Mouse (Mus musculus): ENCODE data around the gene Prss46.

Prss46 gene

DNA sequence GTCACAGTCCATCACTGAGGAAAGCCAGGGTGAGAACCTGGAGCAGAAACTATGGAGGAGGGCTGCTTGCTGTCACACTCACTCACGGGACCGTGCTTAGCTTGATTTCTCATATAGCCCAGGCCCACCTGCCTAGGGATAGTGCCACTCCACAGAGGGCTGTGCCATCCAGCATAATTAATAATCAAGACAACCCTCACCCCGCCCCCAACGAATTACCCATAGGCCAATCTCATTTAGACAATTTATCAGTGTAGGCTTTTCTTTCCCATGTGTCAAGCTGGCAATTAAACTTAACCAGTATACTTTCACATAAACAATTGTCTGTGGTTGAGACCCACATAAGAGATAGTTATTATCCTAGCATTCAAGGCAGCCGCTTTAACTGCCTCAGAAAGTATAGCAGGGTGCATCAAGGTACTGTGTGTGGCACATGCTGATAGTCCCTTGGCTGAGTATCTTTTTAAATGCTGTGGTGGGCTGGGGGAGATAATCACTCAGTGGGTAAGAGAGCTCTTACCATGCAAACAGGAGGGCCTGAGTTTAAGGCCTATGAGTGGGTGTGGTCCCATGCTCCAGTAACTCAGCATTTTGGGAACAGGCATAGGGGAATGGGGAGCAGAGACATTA lies 14.8 kb downstream of the Prss46 start:
- no peak for DNase-seq (ENCODE audit: low spot score)

DNA sequence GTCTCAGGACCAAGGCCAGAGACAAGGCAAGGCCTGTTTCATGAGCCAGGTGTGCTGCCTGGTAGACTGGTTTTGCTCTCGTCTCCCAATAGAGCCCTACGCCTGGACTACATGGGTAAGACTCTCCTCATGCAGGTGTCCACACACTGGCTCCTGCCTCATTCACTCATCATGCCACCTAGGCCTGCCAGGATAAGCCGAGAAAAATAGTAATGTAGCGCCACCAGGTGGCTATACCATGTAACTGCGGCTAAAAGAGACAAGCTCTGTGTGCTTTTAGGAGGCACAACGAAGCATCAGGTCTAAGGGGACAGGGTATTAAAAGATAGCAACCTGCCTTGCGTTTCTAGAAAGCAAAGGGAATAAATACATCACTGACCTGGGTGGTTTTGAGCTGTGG lies 26.7 kb downstream of the Prss46 start:
- DNase-seq (ENCODE audit: low spot score): peak; percentile 73

DNA sequence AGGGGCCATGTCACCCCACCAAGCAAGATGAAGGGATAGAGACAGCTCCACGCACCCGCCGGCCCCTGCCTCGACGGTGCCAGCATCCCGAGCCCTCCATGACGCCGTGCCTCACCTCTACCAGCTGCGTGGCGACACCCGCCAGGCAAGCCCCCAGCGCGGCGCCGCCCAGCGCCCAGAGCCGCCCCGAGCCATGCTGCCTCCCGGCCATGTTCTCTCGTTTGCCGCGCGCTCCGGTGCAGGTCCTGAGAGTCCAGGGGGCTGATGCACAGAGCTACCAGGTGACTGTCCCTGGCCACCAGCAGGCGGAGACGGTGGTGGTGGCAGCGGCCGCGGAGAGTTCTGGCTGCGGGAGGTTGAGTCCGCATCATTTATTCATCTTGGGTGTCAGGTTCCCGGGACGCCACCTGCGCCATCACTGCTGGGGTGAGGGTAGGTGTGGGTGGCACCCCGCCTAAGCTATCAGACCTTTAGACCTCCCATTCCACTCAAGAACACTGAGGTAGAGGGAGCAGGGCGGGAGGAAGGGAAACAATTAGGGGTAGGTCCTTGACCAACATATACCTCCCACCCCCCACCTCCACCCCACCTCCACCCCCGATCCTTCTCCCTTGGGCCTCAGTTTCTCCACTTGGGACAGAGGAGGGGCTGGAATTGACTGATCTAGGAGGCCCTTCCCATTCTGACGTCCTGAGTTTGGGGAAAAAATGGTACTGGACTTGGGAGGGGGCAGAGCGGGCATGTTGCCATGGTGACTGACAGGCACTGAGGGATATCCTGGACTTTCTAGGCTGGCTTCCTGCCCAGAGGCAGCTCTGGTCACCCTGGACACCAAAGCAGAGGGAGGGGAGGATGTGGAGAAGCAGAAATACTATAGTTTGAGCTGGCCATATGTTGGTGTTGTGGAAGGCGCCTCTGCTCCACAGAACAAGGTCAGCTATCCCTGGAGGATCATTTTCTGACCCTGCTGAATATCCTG lies 29.7 kb downstream of the Prss46 start:
- DNase-seq (ENCODE audit: low spot score): peak; percentile 14

DNA sequence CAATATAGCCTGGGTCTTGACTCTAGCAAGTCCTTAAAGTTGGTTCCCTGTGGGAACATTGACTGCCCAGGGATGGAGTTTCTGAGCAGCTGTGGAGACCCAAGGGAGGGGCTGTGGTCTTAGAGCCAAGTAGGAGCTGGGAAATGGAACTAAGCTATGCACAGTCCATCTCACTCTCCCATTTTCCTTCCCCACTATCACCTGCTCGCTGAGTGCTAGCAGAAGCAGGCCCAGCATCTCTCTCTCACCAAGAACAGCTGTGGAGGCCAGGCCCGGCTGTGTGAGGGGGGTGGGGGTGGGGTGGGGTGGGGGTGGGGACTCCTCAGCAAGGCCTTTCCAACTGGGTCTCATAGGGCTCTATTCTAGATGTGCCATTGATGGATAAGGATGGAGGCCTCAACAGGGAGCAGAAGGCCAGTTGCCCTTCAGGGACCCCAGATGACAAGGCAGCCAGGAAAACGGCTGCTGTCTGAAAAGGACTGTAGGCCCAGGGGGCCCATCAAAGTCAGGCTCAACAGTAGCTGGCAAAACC lies 30.4 kb downstream of the Prss46 start:
- no peak for DNase-seq (ENCODE audit: low spot score)

DNA sequence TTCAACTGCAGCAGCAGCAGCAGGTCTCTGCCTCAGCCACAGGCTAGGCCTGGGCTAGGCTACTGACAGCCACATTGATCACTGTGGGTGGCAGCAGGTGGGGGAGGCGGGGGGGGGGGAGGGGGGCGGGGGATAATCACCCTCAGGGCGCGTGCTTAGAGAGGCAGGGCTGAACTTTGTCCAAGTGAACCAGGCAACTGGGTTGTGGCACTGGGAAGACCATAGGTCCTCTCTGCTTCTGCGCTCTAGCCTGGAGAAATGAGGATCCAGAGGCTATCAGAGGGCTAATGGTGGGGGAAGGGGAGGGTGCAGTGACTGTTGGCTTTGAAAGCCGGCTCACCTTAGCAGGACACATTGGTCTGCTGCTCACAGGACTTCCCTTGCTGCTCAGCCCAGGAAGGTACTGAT lies 31.0 kb downstream of the Prss46 start:
- DNase-seq (ENCODE audit: low spot score): peak; percentile 7

DNA sequence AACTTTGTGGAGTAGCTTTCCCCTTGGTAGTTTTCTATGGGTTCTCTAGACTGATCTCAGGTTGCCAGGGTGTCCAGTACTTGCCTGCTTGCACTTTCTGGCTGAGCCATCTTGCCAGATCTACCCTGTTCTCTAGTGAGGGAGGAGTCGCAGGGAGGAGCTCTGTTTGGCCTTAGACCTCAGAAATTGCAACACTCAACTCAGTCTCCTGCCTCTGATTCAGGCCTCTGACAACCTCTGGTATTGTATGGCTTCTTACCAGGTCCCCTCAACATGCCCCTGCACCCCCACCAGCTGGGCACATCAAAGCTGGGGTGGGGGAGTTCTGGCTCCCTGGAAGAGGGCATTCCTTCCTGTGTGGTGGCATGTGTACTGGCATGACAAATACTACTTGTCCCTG lies 33.0 kb downstream of the Prss46 start:
- DNase-seq (ENCODE audit: low spot score): peak; percentile 85

DNA sequence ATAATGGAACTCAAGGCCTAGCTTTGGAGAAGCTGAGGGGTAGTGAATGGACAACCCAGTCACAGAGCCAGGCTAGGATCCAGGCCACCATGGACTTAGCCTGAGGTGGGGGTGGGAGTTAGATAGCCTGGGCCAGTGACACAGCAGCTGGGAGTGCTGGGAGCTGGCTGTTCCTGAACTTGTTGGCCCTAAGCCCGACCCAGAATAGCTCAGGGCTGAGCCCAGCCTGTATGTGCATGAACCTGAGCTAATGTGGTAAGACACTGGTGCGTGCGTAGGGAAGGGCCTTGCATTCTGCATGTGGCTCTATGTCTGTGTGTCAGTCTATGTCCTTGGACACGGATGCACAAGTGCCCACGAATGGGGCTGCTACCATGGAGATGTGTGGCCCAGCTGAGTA lies 33.6 kb downstream of the Prss46 start:
- peak; percentile 85 for DNase-seq (ENCODE audit: low spot score)

DNA sequence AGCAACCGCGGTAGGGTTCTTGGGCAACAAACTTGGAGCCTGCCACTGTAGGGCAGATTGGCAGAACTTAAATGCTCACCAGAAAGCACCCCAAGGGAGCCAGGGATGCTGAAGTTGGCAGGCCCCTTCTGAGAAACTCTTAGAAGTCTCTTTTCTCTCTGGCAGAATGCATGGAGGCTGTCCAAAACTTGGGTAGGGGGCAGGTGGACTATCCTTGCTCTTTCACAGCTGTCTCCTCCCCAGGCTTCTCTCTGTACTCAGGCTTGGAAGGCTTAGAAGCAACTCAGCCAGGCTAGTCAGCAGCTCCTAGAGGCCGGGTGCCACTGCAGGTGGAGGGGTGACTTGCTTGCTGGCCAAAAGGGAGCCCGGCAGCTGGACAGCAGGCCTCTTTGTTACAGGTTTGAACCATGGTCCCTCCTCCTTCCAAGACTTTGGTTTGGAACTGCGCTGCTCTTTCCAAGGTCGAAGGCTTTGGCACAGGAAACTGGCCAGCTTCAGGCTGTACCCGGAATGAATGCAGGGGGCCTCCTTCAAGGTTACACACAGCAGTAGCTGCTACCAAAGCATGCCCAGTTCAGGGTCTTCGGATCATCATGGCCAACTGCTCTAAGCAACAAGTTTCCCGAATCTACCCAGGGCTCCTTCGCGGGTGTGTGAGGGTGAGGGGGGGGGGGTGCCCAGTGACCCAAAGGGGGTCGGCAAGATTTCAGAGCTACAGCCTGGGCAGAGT lies 35.0 kb downstream of the Prss46 start, which contains the start of gene Als2cl:
Gene Als2cl, plus strand, starts transcription at position 680 of the 730 bp plus-strand sequence.
- peak; percentile 55 for DNase-seq (ENCODE audit: low spot score)

DNA sequence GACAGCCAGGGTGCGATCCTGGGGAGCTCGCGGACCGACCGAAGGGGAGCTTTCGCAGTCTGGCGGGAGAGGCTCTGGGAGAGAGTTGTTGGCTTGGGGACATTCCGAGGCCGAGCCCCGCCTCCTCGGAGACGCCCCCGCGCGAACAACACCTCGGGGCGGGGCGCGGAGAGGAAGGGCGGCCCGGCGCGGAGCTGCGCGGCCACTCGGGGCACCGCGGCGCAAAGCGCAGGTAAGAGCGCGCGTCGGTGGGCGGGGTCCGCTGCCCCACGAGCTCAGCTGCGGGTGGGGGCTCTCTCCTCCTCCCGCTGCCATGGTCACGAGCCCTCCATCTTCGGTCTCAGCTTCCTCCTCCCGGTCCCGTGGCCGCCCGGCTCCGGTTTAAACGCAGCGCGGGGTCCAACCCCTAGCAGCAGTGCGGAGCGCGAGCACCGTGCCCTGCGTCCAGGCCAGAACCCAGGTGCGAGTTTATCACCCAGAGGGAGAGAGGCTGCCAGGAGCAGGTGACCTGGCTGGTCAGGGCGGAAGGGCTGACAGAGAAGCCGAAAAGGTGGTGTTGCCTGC lies 35.8 kb downstream of the Prss46 start, which contains the start of gene Tmie:
Gene Tmie, minus strand, starts transcription at position 116 of the 564 bp plus-strand sequence.
- no peak for DNase-seq (ENCODE audit: low spot score)

DNA sequence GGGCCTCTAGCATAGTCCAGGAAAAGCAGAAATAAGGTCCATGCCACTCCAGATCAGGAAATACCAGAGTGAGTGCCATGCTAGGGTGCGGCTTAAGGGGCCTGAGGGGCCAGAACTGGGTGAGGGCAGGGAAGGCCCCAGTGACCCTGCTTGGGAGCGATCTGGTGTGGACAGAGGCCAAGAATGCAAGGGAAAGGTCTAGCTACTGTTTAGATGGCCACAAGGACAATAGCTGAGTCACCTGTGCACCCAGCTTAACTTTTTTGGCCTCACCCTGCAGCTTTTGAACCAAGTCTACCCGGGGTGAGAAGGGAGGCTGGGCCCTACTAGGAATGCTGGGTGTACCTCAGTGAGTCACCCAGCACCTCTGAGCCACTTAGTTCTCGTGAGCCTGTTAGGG lies 36.5 kb downstream of the Prss46 start:
- peak; percentile 21 for DNase-seq (ENCODE audit: low spot score)

DNA sequence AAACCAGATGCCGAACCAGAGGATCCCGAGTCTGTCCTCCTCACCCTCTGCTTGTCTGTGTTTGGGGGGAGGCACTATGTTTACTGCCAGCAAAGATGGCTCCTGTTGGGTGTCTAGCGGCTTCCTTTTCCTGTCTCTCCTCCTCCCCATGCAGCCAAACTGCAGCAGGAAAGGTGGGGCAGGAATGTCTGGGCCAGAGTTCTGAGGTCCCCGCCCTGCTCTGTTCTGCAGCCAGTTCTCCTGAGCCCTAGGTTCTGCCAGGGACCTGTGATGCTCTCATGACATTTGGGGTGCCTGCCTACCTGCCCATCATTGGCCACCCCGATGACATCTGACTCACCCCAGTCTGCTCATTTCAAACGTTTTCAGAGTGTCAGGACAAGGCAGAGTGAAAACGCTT lies 37.6 kb downstream of the Prss46 start:
- no peak for DNase-seq (ENCODE audit: low spot score)

DNA sequence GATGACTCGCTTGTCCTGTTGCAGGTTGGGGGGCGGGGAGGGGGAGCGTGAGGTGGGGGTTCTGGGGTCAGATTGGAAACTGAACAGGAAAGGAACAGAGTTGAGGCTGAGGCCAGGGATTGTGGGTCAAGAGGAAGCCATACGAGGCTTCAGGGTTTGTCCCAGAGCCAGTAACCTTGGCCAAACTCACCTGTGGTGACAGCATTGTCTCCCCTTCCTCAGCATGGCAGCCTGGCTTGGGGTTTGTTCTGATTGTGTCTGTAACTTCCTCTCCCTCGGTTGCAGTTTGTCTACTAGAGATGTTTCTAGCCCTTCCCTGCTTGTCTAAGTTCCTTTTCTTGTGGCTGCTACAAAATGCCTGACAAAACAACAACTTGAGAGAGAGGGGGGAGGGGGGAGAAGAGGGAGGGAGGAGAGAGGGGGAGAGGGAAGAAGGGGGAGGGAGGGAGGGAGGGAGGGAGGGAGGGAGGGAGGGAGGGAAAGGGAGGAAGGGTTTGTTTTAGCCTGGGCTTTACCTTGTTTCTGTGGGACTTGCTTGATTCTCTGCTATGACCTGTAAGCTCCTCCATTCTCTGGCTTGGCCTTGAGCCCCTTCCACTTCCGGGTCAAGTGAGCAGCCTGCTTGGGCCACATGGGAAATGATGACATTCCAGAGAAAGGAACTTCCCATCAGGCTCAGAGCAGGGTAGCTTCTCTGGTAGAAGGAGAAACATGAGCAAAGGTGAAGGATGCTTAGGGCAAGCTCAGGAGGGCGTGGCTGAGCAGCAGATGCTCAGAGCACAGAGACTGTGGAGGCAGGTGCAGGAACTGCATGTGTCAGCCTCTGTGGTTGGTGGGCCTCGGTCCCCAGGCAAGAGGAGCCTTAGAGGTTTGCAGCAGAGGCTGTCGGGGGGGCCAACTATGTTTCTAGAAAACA lies 43.3 kb downstream of the Prss46 start:
- peak; percentile 41 for DNase-seq (ENCODE audit: low spot score)

DNA sequence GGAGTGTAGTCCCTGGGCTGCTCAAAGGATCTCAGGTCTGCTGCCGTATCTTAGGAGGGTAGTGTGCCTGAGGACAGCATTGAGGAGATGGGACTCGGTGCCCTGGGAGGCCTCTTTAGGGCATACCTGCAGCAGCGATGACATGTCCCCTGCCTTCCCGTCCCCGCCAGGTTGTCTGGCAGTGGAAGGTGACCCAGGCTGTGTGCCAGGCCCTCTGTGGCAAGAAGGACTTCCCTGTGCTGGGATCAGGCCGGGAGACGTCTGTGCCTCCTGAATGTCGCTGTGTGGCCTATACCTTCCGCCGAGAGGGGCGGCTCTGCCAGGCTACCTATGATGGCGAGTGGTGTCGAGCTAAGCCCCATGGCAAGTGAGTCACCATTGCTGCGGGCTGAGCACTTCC lies 44.6 kb downstream of the Prss46 start:
- no peak for DNase-seq (ENCODE audit: low spot score)

DNA sequence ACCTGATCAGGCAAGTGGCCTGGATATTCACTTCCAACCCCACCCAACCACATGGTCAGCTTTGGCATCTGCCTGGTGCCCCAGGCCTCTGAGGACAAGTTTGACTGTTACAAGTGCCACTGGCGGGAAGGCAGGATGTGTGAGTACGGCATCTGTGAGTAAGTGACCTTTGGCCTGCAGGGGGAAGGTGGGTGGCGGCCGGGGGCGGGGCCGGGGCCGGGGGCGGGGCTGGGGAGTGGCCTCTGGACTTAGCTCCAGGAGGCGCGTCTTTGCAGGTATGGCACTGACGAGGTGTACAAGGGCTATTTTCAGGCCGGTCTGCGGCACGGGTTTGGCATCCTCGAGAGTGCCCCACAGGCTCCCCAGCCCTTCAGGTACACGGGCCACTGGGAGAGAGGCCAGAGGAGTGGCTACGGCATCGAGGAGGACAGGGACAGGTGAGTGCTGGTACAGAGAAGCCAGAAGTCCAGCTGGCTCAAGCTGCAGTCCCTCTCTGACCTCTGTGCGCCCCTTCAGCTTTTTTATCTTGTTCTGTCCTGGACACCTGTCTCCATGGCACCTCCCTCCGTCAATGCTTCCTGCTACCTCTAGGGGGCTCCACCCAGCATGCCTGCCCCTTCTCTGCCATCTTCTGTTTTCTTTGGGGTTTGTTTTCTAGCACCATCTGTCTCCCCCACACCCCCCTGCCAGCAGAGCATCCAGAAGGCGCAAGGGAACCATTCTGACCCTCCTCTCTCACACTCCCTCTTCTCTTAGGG lies 45.9 kb downstream of the Prss46 start:
- no peak for DNase-seq (ENCODE audit: low spot score)

DNA sequence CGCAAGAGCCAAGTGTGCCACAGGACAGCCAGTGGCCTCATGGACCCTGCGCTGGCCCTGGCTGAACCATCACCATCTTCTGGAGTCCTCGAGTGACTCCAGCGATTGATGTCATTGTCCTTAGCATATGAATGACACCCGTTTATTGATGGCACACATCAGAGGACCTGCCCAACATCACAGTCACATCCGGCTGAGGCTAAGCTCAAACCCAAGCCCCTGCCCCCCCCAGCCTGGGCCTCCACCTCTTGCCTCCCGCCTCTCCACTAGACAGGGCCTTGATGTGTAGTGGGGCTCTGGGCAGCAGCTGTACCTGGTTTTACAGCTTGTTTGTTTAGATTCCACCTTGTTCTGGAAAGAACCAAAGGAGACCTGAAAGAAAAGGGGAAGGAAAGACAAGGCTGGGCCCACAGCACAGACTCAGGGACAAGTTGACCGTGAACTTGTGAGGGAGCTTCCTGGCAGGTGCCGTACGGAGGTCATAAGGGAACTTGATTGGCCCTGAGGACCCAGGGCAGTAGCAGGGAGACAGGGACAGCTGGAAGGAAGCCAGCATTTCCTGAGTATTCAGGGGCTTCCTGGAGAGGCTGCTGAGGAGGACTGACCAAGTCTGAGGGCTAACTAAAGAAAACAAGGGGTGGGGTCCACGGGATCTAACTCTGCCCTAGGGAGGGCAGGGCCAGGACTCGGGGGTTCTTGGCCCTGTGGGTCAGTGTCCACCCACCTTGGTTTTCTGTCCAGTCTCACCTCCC lies 46.9 kb downstream of the Prss46 start:
- no peak for DNase-seq (ENCODE audit: low spot score)

DNA sequence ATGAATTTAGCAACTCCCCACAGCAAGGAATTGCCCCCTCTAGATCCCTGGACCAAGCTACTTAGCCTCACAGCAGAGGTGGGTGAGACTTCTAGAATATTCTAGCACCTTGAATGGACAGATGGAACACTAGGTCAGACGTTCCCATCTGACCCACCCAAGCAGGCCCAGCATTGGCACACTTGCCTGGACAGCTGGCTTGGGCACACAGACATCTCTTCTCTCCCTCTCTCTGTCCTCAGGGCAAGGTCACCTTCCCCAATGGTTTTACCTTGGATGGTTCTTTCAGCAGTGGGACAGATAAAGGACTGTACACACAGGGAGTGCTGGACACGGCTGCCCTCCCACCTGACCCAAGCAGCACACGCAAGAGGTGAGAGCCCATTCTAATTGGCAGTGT lies 48.2 kb downstream of the Prss46 start:
- DNase-seq (ENCODE audit: low spot score): no peak

DNA sequence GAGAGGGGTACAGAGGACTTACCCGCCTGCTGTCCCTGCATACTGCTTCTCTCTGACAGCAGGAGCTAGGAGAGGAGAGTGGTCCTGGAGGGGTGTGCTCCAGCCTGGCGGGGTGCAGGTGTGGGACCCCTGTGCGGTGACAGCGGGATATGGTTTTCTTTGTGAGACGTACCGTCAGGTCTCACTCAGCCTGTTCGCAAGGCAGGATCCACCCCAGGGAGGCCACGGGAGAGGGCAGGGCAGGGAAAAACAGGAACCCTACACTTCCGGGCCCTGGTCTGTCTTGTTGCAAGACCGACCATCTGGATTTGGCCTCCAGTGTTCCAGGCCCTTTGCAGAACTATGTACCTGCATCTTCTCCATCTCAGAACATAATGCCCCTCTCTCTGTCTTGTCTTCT lies 49.1 kb downstream of the Prss46 start:
- DNase-seq (ENCODE audit: low spot score): no peak

DNA sequence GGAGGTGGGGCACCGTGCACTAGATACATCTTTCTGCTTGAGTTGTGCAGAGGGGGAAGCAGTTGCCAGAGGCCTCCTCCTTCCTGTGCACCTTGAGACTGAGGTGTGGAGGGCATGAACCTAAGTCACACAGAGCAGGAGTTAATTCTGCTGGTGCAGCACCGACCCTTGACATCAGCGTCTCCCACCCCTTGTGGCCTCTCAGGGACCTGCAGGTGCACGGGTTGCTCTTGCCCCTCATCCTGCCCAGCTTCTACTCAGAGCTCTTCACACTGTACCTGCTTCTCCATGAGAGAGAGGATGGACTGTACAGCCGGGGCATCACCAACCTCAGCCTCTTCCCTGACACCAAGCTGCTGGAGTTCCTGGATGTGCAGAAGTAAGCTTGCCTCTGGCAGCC lies 51.2 kb downstream of the Prss46 start:
- no peak for DNase-seq (ENCODE audit: low spot score)

DNA sequence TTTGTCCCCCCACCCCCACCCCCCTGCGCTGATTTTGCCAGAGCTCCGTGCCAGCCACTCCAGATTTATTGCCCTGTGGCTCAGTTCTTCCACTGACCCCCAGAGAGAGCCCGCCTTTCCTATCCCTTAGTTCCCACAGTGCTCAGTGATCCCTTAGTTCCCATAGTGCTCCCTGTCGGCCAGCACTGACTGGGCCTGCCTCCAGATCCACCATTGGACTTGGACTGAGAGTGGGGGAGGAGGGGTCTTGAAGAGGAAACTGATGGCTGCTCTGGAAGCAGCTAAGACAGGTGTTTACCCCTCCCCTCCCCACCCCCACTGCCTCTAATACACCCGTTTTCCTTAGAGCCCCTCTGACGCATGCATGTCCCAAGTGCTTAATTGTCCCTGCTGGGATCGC lies 51.7 kb downstream of the Prss46 start:
- no peak for DNase-seq (ENCODE audit: low spot score)
